Mouse (Mus musculus): ENCODE results near the gene En1.

En1 gene

GRCm38 (mm10) chr1:120627622-120628001 lies 25.4 kb downstream of the En1 start:
- DNase-seq (ENCODE audit: low spot score in 2 of 2), result no peak

GRCm38 (mm10) chr1:120628821-120629220 lies 26.6 kb downstream of the En1 start:
- no peak for DNase-seq (ENCODE audit: low spot score in 2 of 2)

- no peak for DNase-seq (ENCODE audit: low spot score in 2 of 2)
Observed at GRCm38 (mm10) chr1:120643380-120643779, 41.2 kb downstream of the En1 start.

- DNase-seq (ENCODE audit: low spot score in 2 of 2), result no peak
Observed at GRCm38 (mm10) chr1:120643848-120644711, 41.9 kb downstream of the En1 start.

- DNase-seq (ENCODE audit: low spot score in 2 of 2), result no peak
Observed at GRCm38 (mm10) chr1:120644755-120645154, 42.5 kb downstream of the En1 start.

GRCm38 (mm10) chr1:120650068-120650467 lies 47.9 kb downstream of the En1 start:
- DNase-seq (ENCODE audit: low spot score in 2 of 2), result no peak

- DNase-seq (ENCODE audit: low spot score in 2 of 2), result no peak
Observed at GRCm38 (mm10) chr1:120651997-120652396, 49.8 kb downstream of the En1 start.

- no peak for DNase-seq (ENCODE audit: low spot score in 2 of 2)
Observed at GRCm38 (mm10) chr1:120654950-120655396, 52.8 kb downstream of the En1 start.
